Mouse (Mus musculus): ENCODE measurements around the gene Vcan. TPM values are rescaled to one million over a fixed set of nuclear protein-coding genes. Genes with fewer than 3 reads are reported as not detected.

Gene Vcan
- polyA plus RNA-seq, 1 experiment from 2014 or later, result 74.8 TPM

DNA sequence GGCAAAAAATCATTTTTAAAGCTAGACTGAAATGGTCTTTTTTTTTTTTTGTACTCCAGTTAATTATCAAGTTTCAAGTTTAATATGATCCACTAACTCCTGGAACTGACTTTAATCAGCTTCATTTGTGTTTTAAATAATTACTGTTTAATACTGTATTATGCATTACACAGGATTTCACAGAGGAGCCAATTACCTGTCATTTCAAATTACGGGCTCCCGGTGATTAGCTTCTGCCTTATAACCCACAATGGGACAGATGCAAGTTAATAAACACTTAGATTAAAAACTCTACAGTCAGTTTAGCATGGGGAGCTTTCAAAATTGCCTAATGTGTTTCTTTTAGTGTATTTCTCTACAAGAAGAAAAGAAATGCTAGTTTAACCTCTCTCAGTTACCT is 96.7 kb downstream of the Vcan start:
- Histone ChIP-seq H3K36me3 (no peaks in the 10 kb centered on the region), H3K27ac (no peak overlapping the region), H3K27me3 (ENCODE audit: low read depth, poor library complexity, severe bottlenecking) (no peaks in the 10 kb centered on the region), H3K9me3 (replicated peaks) (no peaks in the 10 kb centered on the region), H3K4me3 (no peak overlapping the region), H3K4me1 (peaks cover 9% of the 10 kb centered on the region; the same call in 1 of the 2 replicates)
- no peak for DNase-seq (ENCODE audit: low spot score)
- 90% methylated on average over 2 of the region's 2 CpGs for WGBS

DNA sequence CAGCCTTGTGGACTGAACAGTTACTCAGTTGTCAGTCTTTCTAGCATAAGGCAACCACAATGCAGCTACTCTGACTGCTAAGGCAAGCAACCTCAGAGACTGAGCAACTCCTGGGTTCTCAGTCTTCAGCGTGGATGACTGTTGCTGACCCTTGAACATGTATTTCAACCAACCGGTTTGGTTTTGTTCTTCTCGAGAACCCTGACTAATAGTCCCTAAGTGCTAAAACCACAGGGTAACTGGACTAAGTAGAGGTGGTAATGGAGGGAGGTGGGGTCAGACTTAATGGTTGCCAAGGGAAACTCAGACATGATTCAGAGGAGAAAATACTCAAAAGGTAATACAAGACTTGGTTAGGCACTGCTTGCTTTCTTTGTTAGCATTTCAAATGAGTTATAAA is 105.3 kb downstream of the Vcan start:
- no peak overlapping the region for H3K4me3 ChIP-seq
- no peak overlapping the region for H3K27ac ChIP-seq
- no peak for DNase-seq (ENCODE audit: low spot score)
- no peaks in the 10 kb centered on the region; the same call in 1 of the 2 replicates for H3K4me1 ChIP-seq
- WGBS, result 82% methylated on average over 3 of the region's 3 CpGs
- no peaks in the 10 kb centered on the region for H3K27me3 ChIP-seq (ENCODE audit: low read depth, poor library complexity, severe bottlenecking)
- H3K9me3 ChIP-seq (replicated peaks), result no peaks in the 10 kb centered on the region
- H3K36me3 ChIP-seq, result no peaks in the 10 kb centered on the region

DNA sequence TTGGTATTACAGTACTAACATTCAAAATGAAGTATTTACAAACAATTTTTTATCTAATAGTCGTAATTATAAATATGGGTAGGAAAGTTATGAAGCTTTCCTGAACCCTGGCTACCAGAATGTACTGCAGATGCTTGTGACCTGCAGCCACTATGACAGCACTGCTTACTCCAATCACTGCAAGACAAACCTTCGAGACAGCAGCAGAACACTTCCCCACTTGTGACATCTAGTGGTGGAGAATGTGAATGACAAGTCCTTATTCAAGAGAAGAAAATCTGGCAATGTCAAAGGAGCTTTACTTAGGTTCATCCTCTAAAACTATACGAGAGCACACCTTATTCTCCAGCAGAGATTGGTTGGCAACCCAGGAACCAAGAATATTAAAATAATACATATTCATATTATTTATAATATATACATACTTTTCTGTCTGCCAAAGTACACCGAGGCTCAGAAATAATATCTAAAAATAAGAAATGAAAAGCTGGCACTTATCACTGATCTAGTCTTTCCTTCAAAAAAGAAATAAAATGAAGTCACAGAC is 108.1 kb downstream of the Vcan start:
- Histone ChIP-seq H3K27me3 (ENCODE audit: low read depth, poor library complexity, severe bottlenecking) (no peaks in the 10 kb centered on the region), H3K27ac (no peak overlapping the region), H3K4me1 (no peaks in the 10 kb centered on the region; the same call in 1 of the 2 replicates), H3K36me3 (no peaks in the 10 kb centered on the region), H3K4me3 (no peak overlapping the region), H3K9me3 (replicated peaks) (no peaks in the 10 kb centered on the region)
- no peak for DNase-seq (ENCODE audit: low spot score)
- 30% methylated on average over 4 of the region's 4 CpGs for WGBS

DNA sequence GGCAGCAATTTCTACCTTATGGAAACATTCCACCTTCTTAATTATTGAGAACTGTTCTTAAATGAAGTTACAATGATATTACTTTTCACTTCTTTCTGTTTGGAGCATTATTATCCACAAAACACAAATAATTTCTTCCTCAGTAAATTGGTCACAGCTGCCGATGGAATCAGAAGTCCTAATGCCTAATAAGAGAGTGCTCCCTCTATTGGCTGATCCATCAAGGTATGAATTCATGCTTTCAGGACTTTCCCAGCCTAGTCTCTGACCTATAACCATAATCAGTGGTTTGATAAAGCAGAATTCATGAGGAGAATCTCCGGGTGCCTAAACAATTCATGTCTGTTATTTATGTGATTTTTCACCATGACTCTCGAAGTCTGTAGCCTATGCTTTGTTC is 123.2 kb downstream of the Vcan start:
- Histone ChIP-seq H3K27ac (no peak overlapping the region), H3K36me3 (no peaks in the 10 kb centered on the region), H3K27me3 (ENCODE audit: low read depth, poor library complexity, severe bottlenecking) (no peaks in the 10 kb centered on the region), H3K4me1 (no peaks in the 10 kb centered on the region), H3K9me3 (replicated peaks) (no peaks in the 10 kb centered on the region), H3K4me3 (no peak overlapping the region)
- WGBS, result 84% methylated on average over 3 of the region's 3 CpGs
- DNase-seq (ENCODE audit: low spot score), result no peak

DNA sequence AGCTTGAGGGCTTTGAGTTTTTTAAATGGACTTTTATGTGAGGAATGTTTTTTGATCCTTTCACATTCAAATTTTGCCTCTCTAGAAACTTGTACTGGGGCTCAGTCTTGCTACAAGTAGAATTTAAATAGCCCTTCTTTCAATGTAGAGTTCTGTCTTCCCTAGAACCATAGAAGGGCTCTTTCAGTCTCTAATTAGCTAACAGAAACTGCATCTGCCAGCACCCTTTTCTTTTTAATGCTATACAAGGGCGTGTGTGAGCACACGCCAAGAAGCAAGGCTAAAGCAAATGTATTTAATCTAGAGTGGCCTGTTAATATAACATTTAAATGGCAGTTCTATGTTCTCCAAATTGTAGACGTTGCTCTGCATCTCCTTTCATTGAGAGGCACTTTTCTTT is 134.9 kb downstream of the Vcan start:
- 87% methylated on average over 3 of the region's 3 CpGs for WGBS
- no peaks in the 10 kb centered on the region for H3K4me1 ChIP-seq
- H3K27me3 ChIP-seq (ENCODE audit: low read depth, poor library complexity, severe bottlenecking), result no peaks in the 10 kb centered on the region
- no peak for DNase-seq (ENCODE audit: low spot score)
- H3K27ac ChIP-seq, result no peak overlapping the region
- no peaks in the 10 kb centered on the region for H3K36me3 ChIP-seq
- H3K9me3 ChIP-seq (replicated peaks), result no peaks in the 10 kb centered on the region
- H3K4me3 ChIP-seq, result no peak overlapping the region

Other genes with a start within 250 kb of the Vcan start
- 17.1 and 19.9 TPM in 2 replicates for gene Hapln1, start 202.7 kb downstream of the Vcan start, polyA plus RNA-seq (2016; fragmentation: Nextera tagmentation; extraction: Ambion mirVana)

All from limb, embryonic 10.5 days (tissue).